8 mouse cellular contexts compared by ENCODE assay signal in the genomic region with DNA sequence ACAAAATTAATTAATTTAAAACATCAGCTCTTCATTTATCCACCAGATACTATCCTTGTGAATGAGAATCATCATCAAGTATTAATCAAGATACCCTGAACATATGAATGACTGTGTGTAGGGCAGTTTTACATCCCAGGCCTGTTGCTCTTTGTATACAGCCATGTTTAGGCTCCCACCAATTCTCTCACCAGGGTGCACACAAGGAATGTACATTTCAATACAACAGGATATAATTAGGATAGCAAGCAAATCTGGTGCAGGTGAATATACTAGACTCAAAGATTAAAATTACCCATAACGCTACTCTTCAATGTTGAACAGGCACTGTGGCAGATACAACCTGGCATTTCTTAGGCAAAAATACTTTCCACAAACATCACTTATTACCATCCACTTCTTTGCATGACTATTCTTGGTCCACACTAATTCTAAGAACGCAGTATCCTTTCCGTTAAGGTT. TPM values are rescaled to one million over a fixed set of nuclear protein-coding genes. Genes with fewer than 3 reads are reported as not detected.
DNase-seq lines count a peak whose midpoint lies in the region; ATAC-seq and TF ChIP-seq lines count a peak whose summit lies in the region.

No protein-coding gene starts in this region.

- peaks cover 6% of the 10 kb centered on the region; the same call in 1 of the 2 replicates for H3K36me3 ChIP-seq in ES-Bruce4 (ENCODE audit: control insufficient read depth, insufficient read depth, low read length, poor library complexity, severe bottlenecking)
- no peaks in the 10 kb centered on the region for H3K36me3 ChIP-seq in forebrain, embryonic 15.5 days
- peaks cover 4% of the 10 kb centered on the region for H3K36me3 ChIP-seq in liver, embryonic 15.5 days (replicated peaks)

- DNase-seq in heart, adult 11 months = peak; percentile 24
- DNase-seq in heart, postnatal 25 days (ENCODE audit: low spot score) = no peak
- no peak for DNase-seq in urinary bladder, postnatal 10 days (ENCODE audit: low spot score)
- no peak for DNase-seq in adrenal gland, postnatal 14 days
- no peak for DNase-seq in kidney, adult 9 months

- no peak for ATAC-seq in forebrain, embryonic 15.5 days (replicated peaks)
- no peak for ATAC-seq in liver, embryonic 15.5 days (ENCODE audit: insufficient read depth)

- H3K4me2 ChIP-seq in forebrain, embryonic 15.5 days (replicated peaks) = peak overlapping the region; percentile 89
- peak overlapping the region; percentile 96 for H3K4me2 ChIP-seq in liver, embryonic 15.5 days

- TF ChIP-seq EP300 in ES-Bruce4 (IDR thresholded peaks at IDR 0.05; ENCODE audit: insufficient read depth, low read depth, low read length) = no peak

- WGBS in forebrain, embryonic 15.5 days = 4% methylated on average over 3 of the region's 3 CpGs
- WGBS in liver, embryonic 15.5 days (ENCODE audit: insufficient replicate concordance) = 6% methylated on average over 3 of the region's 3 CpGs

- H3K9me3 ChIP-seq in ES-Bruce4 (replicated peaks; ENCODE audit: control insufficient read depth, insufficient read depth, low read length, poor library complexity, severe bottlenecking) = no peaks in the 10 kb centered on the region
- no peaks in the 10 kb centered on the region for H3K9me3 ChIP-seq in forebrain, embryonic 15.5 days
- no peaks in the 10 kb centered on the region for H3K9me3 ChIP-seq in liver, embryonic 15.5 days (replicated peaks)

- intact Hi-C loops in heart, postnatal 25 days (cut with DNase I) = loop anchor here (2.0 to 5.0 kb wide), 3 partner anchors 39 to 96 kb away; a partner anchor contains a TSS

- no peak for TF ChIP-seq POLR2A in ES-Bruce4 (IDR thresholded peaks at IDR 0.05; ENCODE audit: insufficient read depth, low read length)

- TF ChIP-seq CTCF in ES-Bruce4 (IDR thresholded peaks at IDR 0.05; ENCODE audit: low read depth, low read length) = no peak

- peak overlapping the region; percentile 99 for H3K9ac ChIP-seq in ES-Bruce4 (ENCODE audit: low read depth, poor library complexity, severe bottlenecking)
- H3K9ac ChIP-seq in forebrain, embryonic 15.5 days (replicated peaks) = peak overlapping the region; percentile 97
- H3K9ac ChIP-seq in liver, embryonic 15.5 days = peak overlapping the region; percentile 99

- H3K4me3 ChIP-seq in ES-Bruce4 (ENCODE audit: low read depth, low read length) = peak overlapping the region; percentile 60
- peak overlapping the region; percentile 83 for H3K4me3 ChIP-seq in forebrain, embryonic 15.5 days
- H3K4me3 ChIP-seq in liver, embryonic 15.5 days (replicated peaks) = peak overlapping the region; percentile 96

- no peaks in the 10 kb centered on the region for H3K4me1 ChIP-seq in ES-Bruce4 (ENCODE audit: control insufficient read depth, insufficient read depth, low read length)
- H3K4me1 ChIP-seq in forebrain, embryonic 15.5 days = peaks cover 23% of the 10 kb centered on the region
- peaks cover 22% of the 10 kb centered on the region for H3K4me1 ChIP-seq in liver, embryonic 15.5 days (replicated peaks)

- H3K27ac ChIP-seq in ES-Bruce4 (ENCODE audit: insufficient read depth, low read length) = peak overlapping the region; percentile 92
- peak overlapping the region; percentile 98 for H3K27ac ChIP-seq in forebrain, embryonic 15.5 days (replicated peaks)
- peak overlapping the region; percentile 97 for H3K27ac ChIP-seq in liver, embryonic 15.5 days (replicated peaks)

- no peaks in the 10 kb centered on the region for H3K27me3 ChIP-seq in ES-Bruce4 (ENCODE audit: control insufficient read depth, insufficient read depth, low read length, poor library complexity, severe bottlenecking)
- no peaks in the 10 kb centered on the region for H3K27me3 ChIP-seq in forebrain, embryonic 15.5 days
- H3K27me3 ChIP-seq in liver, embryonic 15.5 days = no peaks in the 10 kb centered on the region

RNA-seq across cellular contexts. Expression of a gene that starts 2.2 kb away (rescaled TPM):
- 1 to 10 TPM; 2.8 to 3.3 TPM for total RNA-seq in heart, postnatal 25 days (2021)
- 12.7 and 14.1 TPM in 2 replicates for polyA plus RNA-seq in ES-Bruce4 (2011; ENCODE audit: insufficient read depth, insufficient read length, low read depth, missing spikeins)
- polyA plus RNA-seq in forebrain, embryonic 15.5 days (2015; fragmentation: Nextera tagmentation; extraction: Ambion mirVana) = 5.4 and 5.5 TPM in 2 replicates
- polyA plus RNA-seq in liver, embryonic 15.5 days (2015; fragmentation: Nextera tagmentation; extraction: Ambion mirVana) = 3.4 and 3.6 TPM in 2 replicates
- total RNA-seq in adrenal gland, postnatal 14 days (2021) = 6.9 and 7.7 TPM in 2 replicates

RNA-seq across cellular contexts. Expression of a gene that starts 2.3 kb away (rescaled TPM):
- 100 to 1,000 TPM; 126 TPM for total RNA-seq in heart, postnatal 25 days (2021)
- 281 and 327 TPM in 2 replicates for polyA plus RNA-seq in ES-Bruce4 (2011; ENCODE audit: insufficient read depth, insufficient read length, low read depth, missing spikeins)
- polyA plus RNA-seq in forebrain, embryonic 15.5 days (2015; fragmentation: Nextera tagmentation; extraction: Ambion mirVana) = 212 and 213 TPM in 2 replicates
- polyA plus RNA-seq in liver, embryonic 15.5 days (2015; fragmentation: Nextera tagmentation; extraction: Ambion mirVana) = 62.5 and 63.3 TPM in 2 replicates
- 197 and 214 TPM in 2 replicates for total RNA-seq in adrenal gland, postnatal 14 days (2021)
